In the genomic region with DNA sequence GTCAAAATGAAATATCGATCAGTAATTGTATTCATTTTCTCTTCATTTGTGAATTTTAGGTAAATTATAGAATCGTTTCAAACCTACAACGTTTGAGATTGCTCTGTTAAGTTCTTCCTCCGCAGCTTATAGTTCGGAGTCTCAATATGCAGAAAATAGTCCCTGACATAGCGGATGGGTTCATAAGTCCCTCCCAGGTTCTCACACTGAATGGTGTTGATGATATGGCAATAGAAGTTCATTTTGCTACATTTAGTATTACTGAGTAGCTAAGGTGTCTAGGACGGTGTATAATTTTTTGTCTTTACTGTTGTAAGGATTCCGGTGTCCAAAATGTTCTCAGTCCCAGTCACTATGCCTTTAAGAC, we compare ENCODE assay signal across 8 mouse cellular contexts. TPM values are rescaled to one million over a fixed set of nuclear protein-coding genes. Genes with fewer than 3 reads are reported as not detected.
DNase-seq lines count a peak whose midpoint lies in the region; ATAC-seq and TF ChIP-seq lines count a peak whose summit lies in the region.

No protein-coding gene starts in this region.

- 32% methylated on average over 8 of the region's 8 CpGs for WGBS in limb, embryonic 15.5 days

- no peaks in the 10 kb centered on the region for H3K27me3 ChIP-seq in testis, adult 2 months (ENCODE audit: control insufficient read depth, insufficient read depth, low read length)
- peaks cover 17% of the 10 kb centered on the region; the same call in 1 of the 2 replicates for H3K27me3 ChIP-seq in limb, embryonic 15.5 days

- intact Hi-C loops in gastrocnemius, adult 2 months (cut with DNase I): loop anchor here (5.0 kb wide), 2 partner anchors 133 to 393 kb away; no protein-coding TSS in a partner anchor
- intact Hi-C loops in gastrocnemius, postnatal 36 days (cut with DNase I): no loop called here

- no peak overlapping the region for H3K9ac ChIP-seq in limb, embryonic 15.5 days

- H3K4me1 ChIP-seq in testis, adult 2 months (ENCODE audit: control insufficient read depth, insufficient read depth, low read length): no peaks in the 10 kb centered on the region
- no peaks in the 10 kb centered on the region for H3K4me1 ChIP-seq in limb, embryonic 15.5 days

- no peak for TF ChIP-seq POLR2A in testis, adult 2 months (IDR thresholded peaks at IDR 0.05; ENCODE audit: control insufficient read depth, low read depth, low read length)

- peak overlapping the region; percentile 44 for H3K4me2 ChIP-seq in limb, embryonic 15.5 days

- TF ChIP-seq CTCF in gastrocnemius, adult 2 months (IDR thresholded peaks at IDR 0.05): no peak
- TF ChIP-seq CTCF in testis, adult 2 months (IDR thresholded peaks at IDR 0.05; ENCODE audit: control insufficient read depth, insufficient read depth, insufficient replicate concordance, low read depth, low read length): no peak

- no peaks in the 10 kb centered on the region for H3K36me3 ChIP-seq in testis, adult 2 months (ENCODE audit: control insufficient read depth, insufficient read depth, low read length)
- H3K36me3 ChIP-seq in limb, embryonic 15.5 days: no peaks in the 10 kb centered on the region

- peak overlapping the region; percentile 90 for H3K4me3 ChIP-seq in gastrocnemius, adult 2 months
- peak overlapping the region; percentile 95 for H3K4me3 ChIP-seq in testis, adult 2 months (ENCODE audit: control insufficient read depth, low read depth, low read length)
- H3K4me3 ChIP-seq in limb, embryonic 15.5 days: peak overlapping the region; percentile 68

- peak overlapping the region; percentile 98 for H3K27ac ChIP-seq in gastrocnemius, adult 2 months
- no peak overlapping the region for H3K27ac ChIP-seq in testis, adult 2 months (ENCODE audit: control insufficient read depth, insufficient read depth, low read depth, low read length)
- H3K27ac ChIP-seq in limb, embryonic 15.5 days: peak overlapping the region; percentile 96

- ATAC-seq in limb, embryonic 15.5 days (ENCODE audit: insufficient number of reproducible peaks, low FRiP score, low TSS enrichment, low read depth): no peak
- no peak for ATAC-seq in megakaryocyte progenitor cell, adult 5-6 weeks (replicated peaks; ENCODE audit: poor library complexity)

- DNase-seq in gastrocnemius, adult 2 months: no peak
- no peak for DNase-seq in gastrocnemius, postnatal 36 days
- no peak for DNase-seq in testis, postnatal 10 days (ENCODE audit: low spot score)
- DNase-seq in telencephalon, adult 2 months (ENCODE audit: low read depth, low spot score): peak; percentile 52
- no peak for DNase-seq in kidney, postnatal 36 days

- H3K9me3 ChIP-seq in limb, embryonic 15.5 days: no peaks in the 10 kb centered on the region

RNA-seq across cellular contexts. Expression of gene Usp9x, which starts 1.1 kb away (rescaled TPM):
- total RNA-seq in gastrocnemius, adult 2 months (2021): 100 to 1,000 TPM; 130 to 150 TPM
- 100 to 1,000 TPM; 130 TPM for total RNA-seq in gastrocnemius, postnatal 36 days (2021)
- polyA plus RNA-seq in testis, adult 2 months (2012; rRNA removed): 13.0 and 14.3 TPM in 2 replicates
- polyA plus RNA-seq in limb, embryonic 15.5 days (2015; fragmentation: Nextera tagmentation; extraction: Ambion mirVana): 21.1 and 28.0 TPM in 2 replicates
- 133 and 134 TPM in 2 replicates for total RNA-seq in megakaryocyte progenitor cell, adult 5-6 weeks (2015)
- total RNA-seq in megakaryocyte progenitor cell, adult 5-6 weeks (2017): 107 and 135 TPM in 2 replicates
